Mouse (Mus musculus) embryonic fibroblast, embryonic 13.5 days (primary cell): ENCODE data around the gene Reep3.

Experiments used
- CTCF ChIP-seq: IDR thresholded peaks from 2 replicates; pipeline ENCODE4 v1.5.1; 2011; ENCODE audit warnings: mild to moderate bottlenecking, control low read depth, low read length, moderate library complexity, borderline replicate concordance; ENCODE audit not compliant: insufficient read depth
- POLR2A ChIP-seq: IDR thresholded peaks from 2 replicates; pipeline ENCODE4 v1.6.1; 2011; ENCODE audit warnings: low read depth, mild to moderate bottlenecking, control low read depth, low read length, moderate library complexity

GRCm38 (mm10) chr10:67065927-67066326, 30.8 kb downstream of the Reep3 start:
- no peak for TF ChIP-seq CTCF
- TF ChIP-seq POLR2A: no peak
